Mouse (Mus musculus) spleen, adult 10 weeks (tissue): Measurements from ENCODE around the gene Eno4. TPM values are rescaled to one million over a fixed set of nuclear protein-coding genes. Genes with fewer than 3 reads are reported as not detected.

Experiments
- polyA plus RNA-seq: library from polyadenylated mRNA; stranded (reverse); fragments of 350-450 nt; fragmentation: Illumina TruSeq; extraction: RNeasy Lipid Tissue Mini Kit (QIAGEN cat#74804); gene quantifications from one replicate; pipeline ENCODE4 v1.2.3, GENCODE M21; 2015; ENCODE audit warnings: low replicate concordance; ENCODE audit not compliant: insufficient read depth

Eno4 gene
- polyA plus RNA-seq = 0.23 TPM

GRCm38 (mm10) chr19:58942841-58943828 is at the start of gene Eno4, which contains the start of gene Hspa12a:
Eno4 (plus strand) TSS chr19:58943425.
Hspa12a (minus strand) TSS chr19:58943654.

Other genes starting within 250 kb of the Eno4 start
- gene Pnliprp1, start 214.5 kb upstream of the Eno4 start, polyA plus RNA-seq = 5.2 TPM
- 0.73 TPM for gene Pnliprp2, start 183.7 kb upstream of the Eno4 start, polyA plus RNA-seq
- gene 1700019N19Rik, start 149.0 kb upstream of the Eno4 start, polyA plus RNA-seq = not detected
- gene Hspa12a, start 229 bp downstream of the Eno4 start, polyA plus RNA-seq = 6.8 TPM
- 29.3 TPM for gene Shtn1, start 132.7 kb downstream of the Eno4 start, polyA plus RNA-seq
- gene Vax1, start 226.6 kb downstream of the Eno4 start, polyA plus RNA-seq = not detected